Mouse (Mus musculus) midbrain, embryonic 12.5 days (tissue): ENCODE measurements around the gene Snrpf. TPM values are rescaled to one million over a fixed set of nuclear protein-coding genes. Genes with fewer than 3 reads are reported as not detected.
A peak's percentile ranks its signal among the peaks of the same experiment; 100 is the strongest.

ENCODE experiments used
- ATAC-seq: fragments of 200-750 bp; cut with Nextera tagmentation; 2 replicates; pipeline ENCODE4 v1.8.0; 2017; ENCODE audit warnings: low read depth, moderate TSS enrichment, moderate library complexity; ENCODE audit not compliant: low FRiP score
- H3K27ac ChIP-seq: fragments of 300-500 bp; sonication (generic); replicated peaks from 2 replicates; pipeline ENCODE4 v1.5.1; 2016; ENCODE audit warnings: mild to moderate bottlenecking
- H3K27me3 ChIP-seq: fragments of 300-500 bp; sonication (generic); 2 replicates; pipeline ENCODE4 v1.6.1; 2016; ENCODE audit warnings: mild to moderate bottlenecking
- H3K36me3 ChIP-seq: fragments of 300-500 bp; sonication (generic); 2 replicates; pipeline ENCODE4 v1.6.1; 2016
- H3K4me1 ChIP-seq: fragments of 300-500 bp; sonication (generic); 2 replicates; pipeline ENCODE4 v1.6.1; 2016
- H3K4me2 ChIP-seq: fragments of 300-500 bp; sonication (generic); replicated peaks from 2 replicates; pipeline ENCODE4 v1.6.1; 2016; ENCODE audit warnings: mild to moderate bottlenecking, moderate library complexity
- H3K4me3 ChIP-seq: fragments of 300-500 bp; sonication (generic); 2 replicates; pipeline ENCODE4 v1.5.1; 2016; ENCODE audit warnings: mild to moderate bottlenecking
- H3K9ac ChIP-seq: fragments of 300-500 bp; sonication (generic); replicated peaks from 2 replicates; pipeline ENCODE4 v1.6.1; 2016; ENCODE audit warnings: mild to moderate bottlenecking, moderate library complexity
- H3K9me3 ChIP-seq: fragments of 300-500 bp; sonication (generic); 2 replicates; pipeline ENCODE4 v1.6.1; 2016; ENCODE audit warnings: mild to moderate bottlenecking
- WGBS: fragments of 180-500 bp; shearing (Covaris S2); methylation state at CpG from one replicate; pipeline ENCODE4 v1.1.7; 2016; 5-methylcytosine and 5-hydroxymethylcytosine counted together
- polyA plus RNA-seq: library from polyadenylated mRNA; unstranded; fragments of >200 nt; fragmentation: Nextera tagmentation; extraction: Ambion mirVana; gene quantifications from 2 replicates; pipeline ENCODE4 v1.2.1, GENCODE M21; 2016

The Snrpf gene
- polyA plus RNA-seq, 1 experiment from 2014 or later: 129 TPM

- no peak overlapping the region for H3K9ac ChIP-seq
- H3K4me2 ChIP-seq: no peak overlapping the region
- no peak overlapping the region for H3K4me3 ChIP-seq
- WGBS: 80% methylated on average over 5 of the region's 5 CpGs
- H3K36me3 ChIP-seq: no peaks in the 10 kb centered on the region
- no peak for ATAC-seq
- H3K27ac ChIP-seq: no peak overlapping the region
- H3K9me3 ChIP-seq: no peaks in the 10 kb centered on the region
- H3K27me3 ChIP-seq: peaks cover 7% of the 10 kb centered on the region; the same call in 1 of the 2 replicates
- H3K4me1 ChIP-seq: peaks cover 16% of the 10 kb centered on the region
These were observed 45.3 kb downstream of the Snrpf start for GRCm38 (mm10) chr10:93544172-93544571.

GRCm38 (mm10) chr10:93543176-93543575 is 46.3 kb downstream of the Snrpf start:
- H3K4me1 ChIP-seq: peaks cover 16% of the 10 kb centered on the region; the same call in 1 of the 2 replicates
- no peak overlapping the region for H3K4me2 ChIP-seq
- H3K27ac ChIP-seq: no peak overlapping the region
- H3K36me3 ChIP-seq: no peaks in the 10 kb centered on the region
- H3K9me3 ChIP-seq: no peaks in the 10 kb centered on the region
- no peak overlapping the region for H3K4me3 ChIP-seq
- H3K9ac ChIP-seq: no peak overlapping the region
- WGBS: 54% methylated on average over 6 of the region's 6 CpGs
- ATAC-seq: no peak
- H3K27me3 ChIP-seq: peaks cover 14% of the 10 kb centered on the region

GRCm38 (mm10) chr10:93542356-93542755 is 47.1 kb downstream of the Snrpf start:
- no peaks in the 10 kb centered on the region for H3K36me3 ChIP-seq
- peaks cover 22% of the 10 kb centered on the region for H3K27me3 ChIP-seq
- no peak for ATAC-seq
- peaks cover 16% of the 10 kb centered on the region; the same call in 1 of the 2 replicates for H3K4me1 ChIP-seq
- H3K4me3 ChIP-seq: no peak overlapping the region
- no peaks in the 10 kb centered on the region for H3K9me3 ChIP-seq
- H3K4me2 ChIP-seq: no peak overlapping the region
- no peak overlapping the region for H3K27ac ChIP-seq
- no peak overlapping the region for H3K9ac ChIP-seq
- WGBS: 27% methylated on average over 4 of the region's 4 CpGs

- 84% methylated on average over 1 of the region's 1 CpGs for WGBS
- peaks cover 16% of the 10 kb centered on the region; the same call in 1 of the 2 replicates for H3K4me1 ChIP-seq
These were observed 47.9 kb downstream of the Snrpf start for GRCm38 (mm10) chr10:93541585-93541984.

GRCm38 (mm10) chr10:93540431-93541210 is 48.9 kb downstream of the Snrpf start, which contains the start of gene Ccdc38:
Gene Ccdc38, plus strand, starts transcription at chr10:93540632.
- ATAC-seq: 0 out of 2 replicates have a peak, but pooled peaks have one; percentile 11

More at GRCm38 (mm10) chr10:93541585-93541984, 47.9 kb downstream of the Snrpf start:
- Histone ChIP-seq H3K4me3 (no peak overlapping the region), H3K4me2 (no peak overlapping the region), H3K27me3 (peaks cover 23% of the 10 kb centered on the region), H3K27ac (no peak overlapping the region), H3K9ac (no peak overlapping the region), H3K9me3 (no peaks in the 10 kb centered on the region), H3K36me3 (no peaks in the 10 kb centered on the region)
- no peak for ATAC-seq

GRCm38 (mm10) chr10:93539775-93540430 is 49.6 kb downstream of the Snrpf start, which contains the start of gene Amdhd1:
Gene Amdhd1, minus strand, starts transcription at chr10:93540033.
- Histone ChIP-seq H3K4me1 (peaks cover 12% of the 10 kb centered on the region; the same call in 1 of the 2 replicates), H3K4me2 (peak within 1 kb of the TSS; percentile 56), H3K9ac (peak within 1 kb of the TSS; percentile 39; the same call in 1 of the 2 replicates), H3K27me3 (peaks cover 35% of the 10 kb centered on the region), H3K9me3 (no peaks in the 10 kb centered on the region), H3K36me3 (no peaks in the 10 kb centered on the region), H3K27ac (no peak within 1 kb of the TSS), H3K4me3 (peak within 1 kb of the TSS; percentile 34)
- WGBS: 4% methylated on average over 35 of the region's 35 CpGs
- peak; percentile 94 for ATAC-seq

More at GRCm38 (mm10) chr10:93540431-93541210, 48.9 kb downstream of the Snrpf start, which contains the start of gene Ccdc38:
- H3K27me3 ChIP-seq: peaks cover 28% of the 10 kb centered on the region
- peak within 1 kb of the TSS; percentile 56 for H3K4me2 ChIP-seq
- H3K36me3 ChIP-seq: no peaks in the 10 kb centered on the region
- H3K9me3 ChIP-seq: no peaks in the 10 kb centered on the region
- no peak within 1 kb of the TSS for H3K27ac ChIP-seq
- 74% methylated on average over 17 of the region's 17 CpGs for WGBS
- H3K9ac ChIP-seq: peak within 1 kb of the TSS; percentile 39; the same call in 1 of the 2 replicates
- peaks cover 13% of the 10 kb centered on the region; the same call in 1 of the 2 replicates for H3K4me1 ChIP-seq
- H3K4me3 ChIP-seq: peak within 1 kb of the TSS; percentile 34

GRCm38 (mm10) chr10:93538818-93539217 is 50.7 kb downstream of the Snrpf start:
- Histone ChIP-seq H3K27me3 (peaks cover 45% of the 10 kb centered on the region), H3K4me3 (no peak overlapping the region), H3K27ac (no peak overlapping the region), H3K4me1 (peaks cover 18% of the 10 kb centered on the region), H3K9me3 (no peaks in the 10 kb centered on the region), H3K9ac (no peak overlapping the region), H3K4me2 (no peak overlapping the region), H3K36me3 (no peaks in the 10 kb centered on the region)
- ATAC-seq: no peak
- WGBS: 59% methylated on average over 6 of the region's 6 CpGs

GRCm38 (mm10) chr10:93538287-93538686 is 51.2 kb downstream of the Snrpf start:
- 94% methylated on average over 2 of the region's 2 CpGs for WGBS
- no peaks in the 10 kb centered on the region for H3K9me3 ChIP-seq
- no peak for ATAC-seq
- H3K27me3 ChIP-seq: peaks cover 45% of the 10 kb centered on the region
- H3K4me1 ChIP-seq: peaks cover 18% of the 10 kb centered on the region
- no peak overlapping the region for H3K4me2 ChIP-seq
- no peak overlapping the region for H3K9ac ChIP-seq
- no peak overlapping the region for H3K4me3 ChIP-seq
- H3K27ac ChIP-seq: no peak overlapping the region
- no peaks in the 10 kb centered on the region for H3K36me3 ChIP-seq

Other genes with a start within 250 kb of the Snrpf start
- gene Lta4h, start 136.3 kb downstream of the Snrpf start, polyA plus RNA-seq: 135 and 143 TPM in 2 replicates
- 0.07 TPM in 1 of 2 replicates, not detected in the other for gene Hal, start 100.9 kb downstream of the Snrpf start, polyA plus RNA-seq
- 0.12 TPM in 1 of 2 replicates, not detected in the other for gene Amdhd1, start 49.7 kb downstream of the Snrpf start, polyA plus RNA-seq
- gene Ccdc38, start 49.1 kb downstream of the Snrpf start, polyA plus RNA-seq: 0.38 and 0.68 TPM in 2 replicates
- 3.3 and 5.2 TPM in 2 replicates for gene Ntn4, start 51.0 kb upstream of the Snrpf start, polyA plus RNA-seq
- 12.1 and 13.0 TPM in 2 replicates for gene Usp44, start 241.8 kb upstream of the Snrpf start, polyA plus RNA-seq